Mouse (Mus musculus) limb, embryonic 12.5 days (tissue): ENCODE results near the gene Hs2st1. TPM values are rescaled to one million over a fixed set of nuclear protein-coding genes. Genes with fewer than 3 reads are reported as not detected.
A peak's percentile ranks its signal among the peaks of the same experiment; 100 is the strongest.

Experiments
- ATAC-seq: fragments of 200-750 bp; cut with Nextera tagmentation; 2 replicates; pipeline ENCODE4 v1.8.0; 2017; ENCODE audit warnings: low read depth, moderate TSS enrichment; ENCODE audit not compliant: insufficient number of reproducible peaks, insufficient read depth, low FRiP score, low TSS enrichment
- H3K27ac ChIP-seq: fragments of 300-500 bp; sonication (generic); 2 replicates; pipeline ENCODE4 v1.5.1; 2016; ENCODE audit warnings: mild to moderate bottlenecking, moderate library complexity
- H3K27me3 ChIP-seq: fragments of 300-500 bp; sonication (generic); 2 replicates; pipeline ENCODE4 v1.6.1; 2016; ENCODE audit warnings: mild to moderate bottlenecking, moderate library complexity
- H3K36me3 ChIP-seq: fragments of 300-500 bp; sonication (generic); 2 replicates; pipeline ENCODE4 v1.6.1; 2016; ENCODE audit warnings: mild to moderate bottlenecking, moderate library complexity
- H3K4me1 ChIP-seq: fragments of 300-500 bp; sonication (generic); replicated peaks from 2 replicates; pipeline ENCODE4 v1.6.1; 2016
- H3K4me2 ChIP-seq: fragments of 300-500 bp; sonication (generic); 2 replicates; pipeline ENCODE4 v1.6.1; 2016; ENCODE audit warnings: mild to moderate bottlenecking, moderate library complexity
- H3K4me3 ChIP-seq: fragments of 300-500 bp; sonication (generic); replicated peaks from 2 replicates; pipeline ENCODE4 v1.5.1; 2016; ENCODE audit warnings: mild to moderate bottlenecking
- H3K9ac ChIP-seq: fragments of 300-500 bp; sonication (generic); replicated peaks from 2 replicates; pipeline ENCODE4 v1.6.1; 2016; ENCODE audit warnings: mild to moderate bottlenecking, moderate library complexity
- H3K9me3 ChIP-seq: fragments of 300-500 bp; sonication (generic); 2 replicates; pipeline ENCODE4 v1.6.1; 2016; ENCODE audit warnings: mild to moderate bottlenecking, moderate library complexity
- WGBS: fragments of 180-500 bp; shearing (Covaris S2); methylation state at CpG from one replicate; pipeline ENCODE4 v1.1.7; 2016; 5-methylcytosine and 5-hydroxymethylcytosine counted together
- polyA plus RNA-seq: library from polyadenylated mRNA; unstranded; fragments of >200 nt; fragmentation: Nextera tagmentation; extraction: Ambion mirVana; gene quantifications from 2 replicates; pipeline ENCODE4 v1.2.1, GENCODE M21; 2016

Hs2st1 gene
- polyA plus RNA-seq, 1 experiment from 2014 or later, result 20.8 TPM

- Histone ChIP-seq H3K27me3 (no peaks in the 10 kb centered on the region), H3K4me3 (no peak overlapping the region), H3K27ac (no peak overlapping the region), H3K9me3 (no peaks in the 10 kb centered on the region), H3K36me3 (peaks cover 12% of the 10 kb centered on the region; the same call in 1 of the 2 replicates), H3K4me1 (peaks cover 12% of the 10 kb centered on the region), H3K9ac (no peak overlapping the region), H3K4me2 (no peak overlapping the region)
- 61% methylated on average over 5 of the region's 5 CpGs for WGBS
- ATAC-seq, result no peak
Measured at GRCm38 (mm10) chr3:144460183-144460788, 109.7 kb downstream of the Hs2st1 start.

- peak; percentile 41; the same call in 1 of the 2 replicates for ATAC-seq
- Histone ChIP-seq H3K27me3 (no peaks in the 10 kb centered on the region), H3K9me3 (no peaks in the 10 kb centered on the region), H3K4me1 (peaks cover 12% of the 10 kb centered on the region), H3K9ac (no peak overlapping the region), H3K36me3 (peaks cover 12% of the 10 kb centered on the region; the same call in 1 of the 2 replicates), H3K4me2 (no peak overlapping the region), H3K27ac (no peak overlapping the region), H3K4me3 (no peak overlapping the region)
- 41% methylated on average over 8 of the region's 8 CpGs for WGBS
Measured at GRCm38 (mm10) chr3:144459285-144459697, 110.7 kb downstream of the Hs2st1 start.

GRCm38 (mm10) chr3:144453701-144454430 lies 116.1 kb downstream of the Hs2st1 start:
- Histone ChIP-seq H3K27ac (no peak overlapping the region), H3K27me3 (no peaks in the 10 kb centered on the region), H3K4me3 (no peak overlapping the region), H3K9ac (no peak overlapping the region), H3K9me3 (no peaks in the 10 kb centered on the region), H3K4me2 (no peak overlapping the region), H3K36me3 (peaks cover 7% of the 10 kb centered on the region; the same call in 1 of the 2 replicates), H3K4me1 (no peaks in the 10 kb centered on the region)
- 69% methylated on average over 19 of the region's 19 CpGs for WGBS
- ATAC-seq, result peak; percentile 69; the same call in 1 of the 2 replicates

- Histone ChIP-seq H3K27ac (no peak overlapping the region), H3K4me3 (no peak overlapping the region), H3K9me3 (no peaks in the 10 kb centered on the region), H3K4me1 (no peaks in the 10 kb centered on the region), H3K9ac (no peak overlapping the region), H3K36me3 (peaks cover 27% of the 10 kb centered on the region), H3K27me3 (no peaks in the 10 kb centered on the region), H3K4me2 (no peak overlapping the region)
- no peak for ATAC-seq
- WGBS, result 91% methylated on average over 6 of the region's 6 CpGs
Measured at GRCm38 (mm10) chr3:144448977-144449376, 121.0 kb downstream of the Hs2st1 start.

- Histone ChIP-seq H3K36me3 (peaks cover 25% of the 10 kb centered on the region), H3K27me3 (no peaks in the 10 kb centered on the region), H3K27ac (no peak overlapping the region), H3K9ac (no peak overlapping the region), H3K4me2 (no peak overlapping the region), H3K4me3 (no peak overlapping the region), H3K4me1 (no peaks in the 10 kb centered on the region), H3K9me3 (no peaks in the 10 kb centered on the region)
- 93% methylated on average over 9 of the region's 9 CpGs for WGBS
- no peak for ATAC-seq
Measured at GRCm38 (mm10) chr3:144447917-144448316, 122.1 kb downstream of the Hs2st1 start.

GRCm38 (mm10) chr3:144446081-144446634 lies 123.8 kb downstream of the Hs2st1 start:
- Histone ChIP-seq H3K9ac (no peak overlapping the region), H3K4me2 (no peak overlapping the region), H3K4me3 (no peak overlapping the region), H3K36me3 (peaks cover 20% of the 10 kb centered on the region), H3K27ac (no peak overlapping the region), H3K27me3 (no peaks in the 10 kb centered on the region), H3K4me1 (no peaks in the 10 kb centered on the region), H3K9me3 (no peaks in the 10 kb centered on the region)
- no peak for ATAC-seq
- WGBS, result 90% methylated on average over 14 of the region's 14 CpGs

GRCm38 (mm10) chr3:144437871-144438398 lies 132.0 kb downstream of the Hs2st1 start:
- Histone ChIP-seq H3K4me3 (no peak overlapping the region), H3K4me1 (no peaks in the 10 kb centered on the region; the same call in 1 of the 2 replicates), H3K27ac (no peak overlapping the region), H3K4me2 (no peak overlapping the region), H3K27me3 (no peaks in the 10 kb centered on the region), H3K9me3 (no peaks in the 10 kb centered on the region), H3K36me3 (peaks cover 16% of the 10 kb centered on the region; the same call in 1 of the 2 replicates), H3K9ac (no peak overlapping the region)
- no peak for ATAC-seq
- 96% methylated on average over 14 of the region's 14 CpGs for WGBS

- Histone ChIP-seq H3K27me3 (no peaks in the 10 kb centered on the region), H3K9me3 (no peaks in the 10 kb centered on the region), H3K36me3 (peaks cover 16% of the 10 kb centered on the region; the same call in 1 of the 2 replicates), H3K4me3 (no peak overlapping the region), H3K9ac (no peak overlapping the region), H3K4me2 (no peak overlapping the region), H3K27ac (no peak overlapping the region), H3K4me1 (no peaks in the 10 kb centered on the region; the same call in 1 of the 2 replicates)
- 73% methylated on average over 3 of the region's 3 CpGs for WGBS
- no peak for ATAC-seq
Measured at GRCm38 (mm10) chr3:144436076-144436475, 133.9 kb downstream of the Hs2st1 start.

GRCm38 (mm10) chr3:144435281-144435680 lies 134.7 kb downstream of the Hs2st1 start:
- Histone ChIP-seq H3K36me3 (peaks cover 19% of the 10 kb centered on the region; the same call in 1 of the 2 replicates), H3K9me3 (no peaks in the 10 kb centered on the region), H3K4me2 (no peak overlapping the region), H3K4me3 (no peak overlapping the region), H3K4me1 (no peaks in the 10 kb centered on the region; the same call in 1 of the 2 replicates), H3K9ac (no peak overlapping the region), H3K27me3 (no peaks in the 10 kb centered on the region), H3K27ac (no peak overlapping the region)
- ATAC-seq, result no peak
- WGBS, result 90% methylated on average over 16 of the region's 16 CpGs

- Histone ChIP-seq H3K4me3 (no peak overlapping the region), H3K9me3 (no peaks in the 10 kb centered on the region), H3K36me3 (peaks cover 24% of the 10 kb centered on the region; the same call in 1 of the 2 replicates), H3K4me2 (no peak overlapping the region), H3K27ac (no peak overlapping the region), H3K4me1 (no peaks in the 10 kb centered on the region; the same call in 1 of the 2 replicates), H3K27me3 (no peaks in the 10 kb centered on the region), H3K9ac (no peak overlapping the region)
- ATAC-seq, result no peak
- WGBS, result 92% methylated on average over 17 of the region's 17 CpGs
Measured at GRCm38 (mm10) chr3:144434276-144434675, 135.7 kb downstream of the Hs2st1 start.

GRCm38 (mm10) chr3:144433039-144433438 lies 136.9 kb downstream of the Hs2st1 start:
- Histone ChIP-seq H3K9me3 (no peaks in the 10 kb centered on the region), H3K9ac (no peak overlapping the region), H3K27ac (no peak overlapping the region), H3K4me2 (no peak overlapping the region), H3K4me1 (no peaks in the 10 kb centered on the region; the same call in 1 of the 2 replicates), H3K4me3 (no peak overlapping the region), H3K36me3 (peaks cover 24% of the 10 kb centered on the region; the same call in 1 of the 2 replicates), H3K27me3 (no peaks in the 10 kb centered on the region)
- WGBS, result 67% methylated on average over 7 of the region's 7 CpGs
- ATAC-seq, result no peak
